Mouse (Mus musculus): ENCODE measurements around the gene Smchd1. TPM values are rescaled to one million over a fixed set of nuclear protein-coding genes. Genes with fewer than 3 reads are reported as not detected.
A peak's percentile ranks its signal among the peaks of the same experiment; 100 is the strongest.
"Not testable (repeated sequence)": the region's sequence is repeated elsewhere in the genome, so short reads cannot be mapped to it uniquely, and the experiment has no call there.

The Smchd1 gene
- polyA plus RNA-seq, 1 experiment from 2014 or later = 38.0 TPM

GRCm38 (mm10) chr17:71332298-71332697 is 142.8 kb downstream of the Smchd1 start:
- Histone ChIP-seq H3K27ac (ENCODE audit: low read depth, low read length) (no peak overlapping the region), H3K9ac (ENCODE audit: low read depth, low read length) (no peak overlapping the region), H3K36me3 (ENCODE audit: control insufficient read depth, insufficient read depth, low read length) (no peaks in the 10 kb centered on the region), H3K4me3 (ENCODE audit: low read length) (no peak overlapping the region), H3K27me3 (replicated peaks; ENCODE audit: control insufficient read depth, insufficient read depth, low read length) (no peaks in the 10 kb centered on the region), H3K9me3 (ENCODE audit: control insufficient read depth, low read length) (no peaks in the 10 kb centered on the region), H3K4me1 (ENCODE audit: control insufficient read depth, insufficient read depth, low read depth, low read length) (no peaks in the 10 kb centered on the region), H3K4me2 (ENCODE audit: low read length) (no peak overlapping the region)
- ATAC-seq = no peak
- 80% methylated on average over 15 of the region's 15 CpGs for WGBS

GRCm38 (mm10) chr17:71320731-71321130 is 154.4 kb downstream of the Smchd1 start:
- H3K27ac ChIP-seq (ENCODE audit: low read depth, low read length); ATAC-seq; H3K9ac ChIP-seq (ENCODE audit: low read depth, low read length); H3K9me3 ChIP-seq (ENCODE audit: control insufficient read depth, low read length); H3K4me1 ChIP-seq (ENCODE audit: control insufficient read depth, insufficient read depth, low read depth, low read length); H3K36me3 ChIP-seq (ENCODE audit: control insufficient read depth, insufficient read depth, low read length); H3K27me3 ChIP-seq (replicated peaks; ENCODE audit: control insufficient read depth, insufficient read depth, low read length); H3K4me3 ChIP-seq (ENCODE audit: low read length); H3K4me2 ChIP-seq (ENCODE audit: low read length): not testable (repeated sequence)
- 85% methylated on average over 8 of the region's 8 CpGs for WGBS

- Histone ChIP-seq H3K27me3 (replicated peaks; ENCODE audit: control insufficient read depth, insufficient read depth, low read length) (no peaks in the 10 kb centered on the region), H3K4me2 (ENCODE audit: low read length) (no peak overlapping the region), H3K9ac (ENCODE audit: low read depth, low read length) (no peak overlapping the region), H3K9me3 (ENCODE audit: control insufficient read depth, low read length) (no peaks in the 10 kb centered on the region), H3K27ac (ENCODE audit: low read depth, low read length) (no peak overlapping the region), H3K4me3 (ENCODE audit: low read length) (no peak overlapping the region), H3K4me1 (ENCODE audit: control insufficient read depth, insufficient read depth, low read depth, low read length) (no peaks in the 10 kb centered on the region), H3K36me3 (ENCODE audit: control insufficient read depth, insufficient read depth, low read length) (no peaks in the 10 kb centered on the region)
- no peak for ATAC-seq
- WGBS = 95% methylated on average over 3 of the region's 3 CpGs
Observed at GRCm38 (mm10) chr17:71319361-71319760, 155.8 kb downstream of the Smchd1 start.

GRCm38 (mm10) chr17:71317571-71317970 is 157.6 kb downstream of the Smchd1 start:
- Histone ChIP-seq H3K27ac (ENCODE audit: low read depth, low read length) (no peak overlapping the region), H3K4me1 (ENCODE audit: control insufficient read depth, insufficient read depth, low read depth, low read length) (no peaks in the 10 kb centered on the region), H3K4me3 (ENCODE audit: low read length) (no peak overlapping the region), H3K36me3 (ENCODE audit: control insufficient read depth, insufficient read depth, low read length) (no peaks in the 10 kb centered on the region), H3K27me3 (replicated peaks; ENCODE audit: control insufficient read depth, insufficient read depth, low read length) (no peaks in the 10 kb centered on the region), H3K9me3 (ENCODE audit: control insufficient read depth, low read length) (no peaks in the 10 kb centered on the region), H3K9ac (ENCODE audit: low read depth, low read length) (no peak overlapping the region), H3K4me2 (ENCODE audit: low read length) (no peak overlapping the region)
- ATAC-seq = no peak
- WGBS = 93% methylated on average over 4 of the region's 4 CpGs

GRCm38 (mm10) chr17:71314315-71314714 is 160.8 kb downstream of the Smchd1 start:
- 82% methylated on average over 4 of the region's 4 CpGs for WGBS
- H3K36me3 ChIP-seq (ENCODE audit: control insufficient read depth, insufficient read depth, low read length) = no peaks in the 10 kb centered on the region
- no peaks in the 10 kb centered on the region for H3K9me3 ChIP-seq (ENCODE audit: control insufficient read depth, low read length)
- H3K4me3 ChIP-seq (ENCODE audit: low read length) = no peak overlapping the region
- no peaks in the 10 kb centered on the region; the same call in none of the 2 replicates for H3K27me3 ChIP-seq (replicated peaks; ENCODE audit: control insufficient read depth, insufficient read depth, low read length)
- no peak for ATAC-seq
- H3K4me2 ChIP-seq (ENCODE audit: low read length) = no peak overlapping the region
- peaks cover 16% of the 10 kb centered on the region for H3K4me1 ChIP-seq (ENCODE audit: control insufficient read depth, insufficient read depth, low read depth, low read length)
- H3K9ac ChIP-seq (ENCODE audit: low read depth, low read length) = no peak overlapping the region
- H3K27ac ChIP-seq (ENCODE audit: low read depth, low read length) = no peak overlapping the region

- 9% methylated on average over 20 of the region's 20 CpGs for WGBS
- Histone ChIP-seq H3K4me2 (ENCODE audit: low read length) (peak within 1 kb of the TSS; percentile 100), H3K27ac (ENCODE audit: low read depth, low read length) (no peak within 1 kb of the TSS), H3K4me3 (ENCODE audit: low read length) (peak within 1 kb of the TSS; percentile 65), H3K9me3 (ENCODE audit: control insufficient read depth, low read length) (no peaks in the 10 kb centered on the region), H3K36me3 (ENCODE audit: control insufficient read depth, insufficient read depth, low read length) (no peaks in the 10 kb centered on the region), H3K4me1 (ENCODE audit: control insufficient read depth, insufficient read depth, low read depth, low read length) (peaks cover 19% of the 10 kb centered on the region), H3K9ac (ENCODE audit: low read depth, low read length) (peak within 1 kb of the TSS; percentile 74), H3K27me3 (replicated peaks; ENCODE audit: control insufficient read depth, insufficient read depth, low read length) (no peaks in the 10 kb centered on the region; the same call in none of the 2 replicates)
- no peak for ATAC-seq
Observed at GRCm38 (mm10) chr17:71311340-71312171, 163.6 kb downstream of the Smchd1 start, which contains the start of gene Emilin2. Gene Emilin2 (minus strand): TSS chr17:71311978.

- Histone ChIP-seq H3K27me3 (replicated peaks; ENCODE audit: control insufficient read depth, insufficient read depth, low read length) (no peaks in the 10 kb centered on the region; the same call in none of the 2 replicates), H3K9ac (ENCODE audit: low read depth, low read length) (peak overlapping the region; percentile 74), H3K27ac (ENCODE audit: low read depth, low read length) (no peak overlapping the region), H3K9me3 (ENCODE audit: control insufficient read depth, low read length) (no peaks in the 10 kb centered on the region), H3K4me2 (ENCODE audit: low read length) (peak overlapping the region; percentile 100), H3K36me3 (ENCODE audit: control insufficient read depth, insufficient read depth, low read length) (no peaks in the 10 kb centered on the region), H3K4me1 (ENCODE audit: control insufficient read depth, insufficient read depth, low read depth, low read length) (peaks cover 19% of the 10 kb centered on the region), H3K4me3 (ENCODE audit: low read length) (peak overlapping the region; percentile 65)
- ATAC-seq = peak; percentile 72
- under 1% methylated on average over 61 of the region's 67 CpGs for WGBS
Observed at GRCm38 (mm10) chr17:71310486-71311339, 164.4 kb downstream of the Smchd1 start.

- no peaks in the 10 kb centered on the region for H3K36me3 ChIP-seq (ENCODE audit: control insufficient read depth, insufficient read depth, low read length)
- H3K27me3 ChIP-seq (replicated peaks; ENCODE audit: control insufficient read depth, insufficient read depth, low read length) = no peaks in the 10 kb centered on the region; the same call in none of the 2 replicates
- ATAC-seq = 0 out of 2 replicates have a peak, but pooled peaks have one; percentile 28
Observed at GRCm38 (mm10) chr17:71309711-71310485, 165.2 kb downstream of the Smchd1 start.

More at GRCm38 (mm10) chr17:71309711-71310485, 165.2 kb downstream of the Smchd1 start:
- Histone ChIP-seq H3K9me3 (ENCODE audit: control insufficient read depth, low read length) (no peaks in the 10 kb centered on the region), H3K4me1 (ENCODE audit: control insufficient read depth, insufficient read depth, low read depth, low read length) (peaks cover 19% of the 10 kb centered on the region), H3K9ac (ENCODE audit: low read depth, low read length) (peak overlapping the region; percentile 74), H3K4me3 (ENCODE audit: low read length) (peak overlapping the region; percentile 65), H3K27ac (ENCODE audit: low read depth, low read length) (no peak overlapping the region), H3K4me2 (ENCODE audit: low read length) (peak overlapping the region; percentile 100)
- 5% methylated on average over 23 of the region's 23 CpGs for whole genome bisulfite sequencing

Data from hindbrain, embryonic 16.5 days (tissue).